Mouse (Mus musculus): ENCODE data around the gene Ndrg3.
"Not testable (repeated sequence)": the region's sequence is repeated elsewhere in the genome, so short reads cannot be mapped to it uniquely, and the experiment has no call there.

The Ndrg3 gene

DNA sequence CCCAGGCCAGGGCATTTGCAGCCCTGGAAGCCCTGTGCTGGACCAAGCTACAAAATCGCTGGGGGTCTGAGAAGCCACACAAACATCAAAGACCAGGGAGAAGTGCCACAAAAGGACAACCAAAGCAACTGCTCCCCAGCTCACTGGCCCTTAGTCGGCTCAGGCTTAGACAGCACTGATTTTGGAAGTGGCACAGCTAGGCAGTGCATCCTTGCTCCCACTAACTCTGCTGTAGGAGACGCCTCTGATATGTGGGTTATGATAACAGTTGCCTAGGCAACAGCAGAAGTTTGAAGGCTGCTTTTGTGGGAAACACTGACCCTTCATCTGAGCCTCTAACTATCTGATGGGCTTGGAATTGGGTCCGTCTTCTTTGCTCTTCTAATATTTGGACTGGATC lies 92.7 kb downstream of the Ndrg3 start:
- ChIA-PET POLR2A (interaction anchor here in 1 of 4 experiments (1.1 kb wide), 1 partner anchor 110 kb away, joined by 3 read pairs; no protein-coding TSS in a partner anchor), CTCF (interaction anchor here in 1 of 4 experiments (0.6 kb wide), 1 partner anchor 16 kb away, joined by 3 read pairs; no protein-coding TSS in a partner anchor)

- ChIA-PET POLR2A (interaction anchor here in 1 of 4 experiments (1.1 kb wide), 1 partner anchor 111 kb away, joined by 3 read pairs; no protein-coding TSS in a partner anchor), CTCF (no interaction called here)
These were observed 93.5 kb downstream of the Ndrg3 start for GRCm38 (mm10) chr2:156898374-156898773.

DNA sequence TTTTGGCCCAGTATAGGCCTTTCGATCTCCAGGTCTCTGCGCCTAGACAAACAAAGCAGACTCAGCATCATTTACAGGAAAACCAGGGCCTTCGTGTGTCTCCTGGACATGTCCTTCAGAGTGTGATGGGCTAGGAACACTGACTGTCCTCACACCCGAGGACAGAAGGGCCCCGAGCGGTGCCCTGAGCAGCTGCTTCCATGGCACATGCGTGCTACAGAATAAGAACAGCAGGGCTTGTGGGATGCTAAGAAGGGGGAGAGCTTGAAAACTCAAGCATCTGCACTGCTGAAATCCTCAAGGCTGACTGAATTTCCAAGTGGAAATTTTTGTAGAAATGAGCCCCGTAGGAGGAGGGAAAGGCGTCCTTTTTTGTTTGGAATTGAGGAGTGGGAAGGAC lies 94.8 kb downstream of the Ndrg3 start:
- CTCF ChIA-PET = no interaction called here
- POLR2A ChIA-PET = interaction anchor here in 1 of 4 experiments (0.6 kb wide), 1 partner anchor 202 kb away, joined by 3 read pairs; no protein-coding TSS in a partner anchor

DNA sequence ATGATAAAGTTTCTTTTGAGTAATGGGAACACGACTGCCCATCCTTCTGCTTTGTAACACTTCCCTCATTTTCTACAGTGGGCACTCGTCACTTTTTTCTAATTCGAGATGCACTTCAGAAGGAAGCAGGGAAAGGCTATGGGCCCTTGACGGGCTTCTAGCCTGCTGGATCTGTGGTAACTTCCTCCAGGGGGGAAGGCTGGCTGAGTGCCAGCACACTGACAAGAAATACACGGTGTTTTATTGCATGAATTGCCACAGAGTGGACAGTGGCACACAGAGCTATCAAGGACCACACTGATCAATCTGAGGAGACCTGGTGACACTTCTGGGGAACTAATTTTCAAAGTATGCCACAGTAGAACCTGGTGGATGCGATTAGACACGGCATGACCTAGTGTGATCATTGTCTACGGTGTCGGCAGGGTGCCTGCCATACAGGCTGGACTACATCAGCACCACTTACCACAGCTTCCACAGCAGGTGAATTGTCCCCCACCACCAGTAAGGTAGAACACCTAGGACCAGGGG lies 95.4 kb downstream of the Ndrg3 start:
- ChIA-PET POLR2A (no interaction called here), CTCF (no interaction called here)

GRCm38 (mm10) chr2:156894496-156895265 lies 97.2 kb downstream of the Ndrg3 start:
- POLR2A ChIA-PET = interaction anchor here in 3 of 4 experiments (0.6 to 1.5 kb wide), 10 partner anchors 9 to 1566 kb away, joined by 3 to 12 read pairs (median 4); partner anchors contain the start of gene Dsn1 (in 1 of the 3)
- CTCF ChIA-PET = interaction anchor here (0.5 to 1.4 kb wide), 12 partner anchors 9 to 1063 kb away, joined by 3 to 8 read pairs (median 4); no protein-coding TSS in a partner anchor

GRCm38 (mm10) chr2:156892821-156893220 lies 99.0 kb downstream of the Ndrg3 start:
- ChIA-PET POLR2A (no interaction called here), CTCF (interaction anchor here in 1 of 4 experiments (0.6 kb wide), 1 partner anchor 225 kb away, joined by 3 read pairs; no protein-coding TSS in a partner anchor)

DNA sequence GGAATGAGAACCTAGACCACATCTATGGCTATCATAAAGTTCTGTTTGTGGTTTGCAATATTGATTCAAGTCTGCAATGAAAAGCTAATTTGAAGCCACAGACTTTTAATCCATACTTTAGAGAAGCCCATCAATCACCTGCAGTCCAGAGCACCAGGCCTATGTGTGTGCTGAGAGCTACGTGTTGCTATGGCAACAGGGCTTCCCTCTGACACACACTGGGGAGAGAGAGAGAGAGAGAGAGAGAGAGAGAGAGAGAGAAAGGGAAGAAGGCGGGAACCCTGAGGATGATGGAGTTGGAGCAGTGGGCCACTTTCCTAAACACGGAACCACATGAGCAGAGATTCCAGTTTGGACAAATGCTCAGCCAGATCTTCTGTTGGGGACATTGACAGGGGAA lies 99.6 kb downstream of the Ndrg3 start:
- CTCF ChIA-PET = interaction anchor here in 2 of 4 experiments (0.6 kb wide), 2 partner anchors 226 to 390 kb away, joined by 3 read pairs; no protein-coding TSS in a partner anchor
- POLR2A ChIA-PET = no interaction called here

- CTCF ChIA-PET = no interaction called here
- POLR2A ChIA-PET = interaction anchor here in 2 of 4 experiments (0.7 to 1.2 kb wide), 2 partner anchors 30 to 307 kb away, joined by 3 to 4 read pairs; no protein-coding TSS in a partner anchor
These were observed 103.4 kb downstream of the Ndrg3 start for GRCm38 (mm10) chr2:156888490-156888889.

GRCm38 (mm10) chr2:156887017-156887416 lies 104.8 kb downstream of the Ndrg3 start, which contains the start of gene Sla2:
Gene Sla2 (minus strand): TSS chr2:156887192.
- ChIA-PET POLR2A (interaction anchor here in 2 of 4 experiments (0.6 to 1.3 kb wide), 3 partner anchors 19 to 505 kb away, joined by 3 to 6 read pairs (median 3); partner anchors contain the start of gene 4930518I15Rik (in 1 of the 2)), CTCF (interaction anchor here in 2 of 4 experiments (1.0 kb wide), 2 partner anchors 18 to 143 kb away, joined by 3 read pairs; no protein-coding TSS in a partner anchor)

- POLR2A ChIA-PET = interaction anchor here in 2 of 4 experiments (1.3 kb wide), 2 partner anchors 20 to 29 kb away, joined by 3 to 6 read pairs; partner anchors contain the start of gene 4930518I15Rik (in 1 of the 2)
- CTCF ChIA-PET = interaction anchor here in 2 of 4 experiments (0.6 to 1.1 kb wide), 4 partner anchors 17 to 145 kb away, joined by 3 to 16 read pairs (median 3); no protein-coding TSS in a partner anchor
These were observed 105.7 kb downstream of the Ndrg3 start for GRCm38 (mm10) chr2:156886084-156886631.

DNA sequence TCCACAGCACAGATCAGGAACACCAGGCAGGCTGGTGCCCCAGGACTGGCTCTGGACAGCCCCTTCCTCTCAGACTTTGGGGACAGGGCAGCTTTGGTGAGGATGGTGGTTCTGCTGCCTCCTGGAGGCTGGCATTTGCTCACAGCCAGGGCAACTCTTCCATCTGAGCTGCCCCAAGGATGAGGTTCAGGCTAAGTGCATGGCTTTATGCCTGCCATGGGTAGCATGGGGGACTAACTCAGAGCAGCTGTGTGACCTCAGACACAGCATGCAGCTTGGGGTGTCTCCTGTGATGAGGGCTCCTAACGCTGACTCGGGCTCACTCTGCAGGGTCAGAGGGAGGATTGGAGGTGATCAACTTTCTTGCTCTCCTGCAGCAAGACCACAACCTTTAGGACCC lies 106.2 kb downstream of the Ndrg3 start:
- POLR2A ChIA-PET = not testable (repeated sequence)
- CTCF ChIA-PET = interaction anchor here in 2 of 4 experiments (0.6 to 1.1 kb wide), 4 partner anchors 18 to 145 kb away, joined by 3 to 16 read pairs (median 3); no protein-coding TSS in a partner anchor

DNA sequence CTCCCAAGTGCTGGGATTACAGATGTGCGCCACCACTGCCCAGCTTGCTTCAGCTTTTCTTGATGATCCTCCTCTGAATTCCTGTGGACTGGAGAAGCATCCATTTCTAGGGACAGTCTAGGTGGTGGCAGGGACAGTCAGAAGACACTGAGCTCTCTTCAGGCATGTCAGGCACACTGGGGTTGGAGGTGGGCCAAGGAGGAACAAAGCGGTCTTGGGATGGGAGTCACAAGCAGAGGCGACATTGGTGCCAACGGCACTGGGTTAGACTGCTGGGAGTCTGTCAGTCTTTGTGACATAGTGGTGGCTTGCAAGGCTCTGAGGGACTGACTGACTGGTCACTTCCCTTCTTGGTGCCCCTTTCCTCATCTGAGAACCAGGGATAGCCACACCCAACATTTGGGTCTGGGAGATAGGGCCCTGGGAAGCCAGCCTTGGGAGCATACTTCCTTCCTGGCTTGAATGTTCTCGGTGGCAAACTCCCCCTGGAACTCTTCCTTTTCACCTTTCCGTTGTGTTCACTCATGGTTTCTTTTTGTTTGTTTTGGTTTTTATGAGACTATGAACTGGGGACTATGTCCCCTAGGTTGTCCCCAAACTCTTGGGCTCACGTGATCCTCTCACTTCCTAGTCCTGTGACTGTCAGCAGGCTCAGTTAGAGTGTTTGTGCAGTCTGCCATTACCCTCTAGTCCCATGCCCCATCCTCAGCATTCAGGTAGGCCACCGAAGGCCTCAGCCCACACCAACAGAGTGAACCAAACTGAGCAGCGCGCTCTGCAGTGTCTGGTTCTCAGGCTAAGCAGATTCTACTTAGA lies 107.3 kb downstream of the Ndrg3 start:
- ChIA-PET CTCF (interaction anchor here in 3 of 4 experiments (0.8 to 1.1 kb wide), 3 partner anchors 19 to 146 kb away, joined by 3 to 4 read pairs (median 3); no protein-coding TSS in a partner anchor), POLR2A (no interaction called here)

DNA sequence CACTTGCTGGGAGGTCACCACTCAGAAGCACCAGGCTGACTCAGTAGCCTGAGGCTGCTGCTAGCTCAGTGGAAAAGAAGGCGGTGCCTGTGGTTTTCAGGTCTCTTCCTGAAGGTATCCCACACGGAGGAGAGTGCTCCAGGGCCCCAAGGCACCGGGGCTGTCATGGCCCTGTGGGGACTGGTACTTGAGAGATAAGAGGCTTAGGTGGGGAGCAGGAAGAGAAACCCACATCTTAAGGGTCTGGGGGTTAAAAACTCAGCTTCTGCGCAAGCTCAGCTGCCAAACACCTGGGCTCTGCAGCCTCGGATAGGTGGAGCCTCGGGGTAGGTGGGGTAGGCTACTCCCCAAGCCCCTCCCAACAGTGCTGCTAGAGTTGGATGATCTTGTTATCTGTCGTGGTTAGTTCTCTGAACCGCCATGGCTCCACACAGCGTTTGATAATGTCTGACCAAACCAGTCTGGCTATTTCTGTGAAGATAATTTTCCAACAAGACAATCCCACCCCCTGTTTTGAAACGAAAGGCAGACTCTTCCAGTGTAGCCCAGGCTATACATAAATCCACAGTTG lies 109.3 kb downstream of the Ndrg3 start:
- ChIA-PET CTCF (interaction anchor here (0.6 to 1.4 kb wide), 6 partner anchors 11 to 710 kb away, joined by 3 to 4 read pairs (median 4); no protein-coding TSS in a partner anchor), POLR2A (no interaction called here)

DNA sequence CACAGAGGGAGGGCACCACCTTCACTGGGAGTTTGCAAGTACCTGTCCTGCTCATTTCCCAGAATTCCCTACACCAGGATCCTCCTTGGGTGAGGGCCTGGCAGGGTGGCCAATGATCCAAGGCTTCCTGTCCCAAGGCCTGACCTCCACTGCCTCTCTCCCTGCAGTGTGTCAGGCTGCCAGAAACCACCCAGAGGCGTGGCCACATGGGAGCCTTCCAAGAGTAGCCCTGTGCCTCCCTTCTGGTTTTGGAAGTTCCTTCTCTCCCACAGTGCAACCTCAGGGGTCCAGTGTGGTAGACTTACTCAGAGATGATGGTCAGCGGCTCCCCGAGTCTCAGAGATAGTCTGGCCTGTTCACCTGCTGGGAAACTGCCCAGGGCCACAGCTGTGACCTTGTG lies 112.3 kb downstream of the Ndrg3 start:
- POLR2A ChIA-PET = interaction anchor here in 2 of 4 experiments (0.9 to 2.0 kb wide), 3 partner anchors 9 to 102 kb away, joined by 3 to 4 read pairs (median 3); no protein-coding TSS in a partner anchor
- CTCF ChIA-PET = no interaction called here

GRCm38 (mm10) chr2:156877726-156878125 lies 114.1 kb downstream of the Ndrg3 start:
- ChIA-PET CTCF (interaction anchor here in 2 of 4 experiments (0.6 to 1.4 kb wide), 2 partner anchors 15 to 163 kb away, joined by 4 read pairs; partner anchors contain the start of gene Rab5if (in 1 of the 2)), POLR2A (interaction anchor here in 1 of 4 experiments (1.4 kb wide), 1 partner anchor 15 kb away, joined by 5 read pairs; the partner anchor contains the start of gene Rab5if)
